Mouse (Mus musculus) limb, embryonic 15.5 days (tissue): ENCODE measurements at regions not wholly inside any gene's neighbourhood (a gene's known extent, or its start where the extent isn't known, plus 50 kb on each side); places are given as distances from the start of the nearest gene placed in this dataset.

Source experiments
- ATAC-seq: fragments of 200-750 bp; cut with Nextera tagmentation; 2 replicates; pipeline ENCODE4 v1.8.0; 2017; ENCODE audit warnings: low read depth, moderate TSS enrichment; ENCODE audit not compliant: insufficient number of reproducible peaks, low FRiP score, low TSS enrichment
- H3K27ac ChIP-seq: fragments of 300-500 bp; sonication (generic); 2 replicates; pipeline ENCODE4 v1.5.1; 2015; ENCODE audit warnings: moderate library complexity, mild to moderate bottlenecking, inconsistent platforms
- H3K27me3 ChIP-seq: fragments of 300-500 bp; sonication (generic); 2 replicates; pipeline ENCODE4 v1.6.1; 2015; ENCODE audit warnings: inconsistent platforms
- H3K36me3 ChIP-seq: fragments of 300-500 bp; sonication (generic); 2 replicates; pipeline ENCODE4 v1.6.1; 2015; ENCODE audit warnings: inconsistent platforms
- H3K4me1 ChIP-seq: fragments of 300-500 bp; sonication (generic); 2 replicates; pipeline ENCODE4 v1.6.1; 2015; ENCODE audit warnings: inconsistent platforms
- H3K4me2 ChIP-seq: fragments of 300-500 bp; sonication (generic); 2 replicates; pipeline ENCODE4 v1.6.1; 2015; ENCODE audit warnings: mild to moderate bottlenecking, inconsistent platforms
- H3K4me3 ChIP-seq: fragments of 300-500 bp; sonication (generic); 2 replicates; pipeline ENCODE4 v1.5.1; 2015; ENCODE audit warnings: mild to moderate bottlenecking, inconsistent platforms
- H3K9ac ChIP-seq: fragments of 300-500 bp; sonication (generic); 2 replicates; pipeline ENCODE4 v1.6.1; 2015; ENCODE audit warnings: inconsistent platforms
- H3K9me3 ChIP-seq: fragments of 300-500 bp; sonication (generic); 2 replicates; pipeline ENCODE4 v1.6.1; 2016; ENCODE audit warnings: inconsistent platforms
- WGBS: fragments of 180-500 bp; shearing (Covaris S2); methylation state at CpG from one replicate; pipeline ENCODE4 v1.1.7; 2015; 5-methylcytosine and 5-hydroxymethylcytosine counted together

GRCm38 (mm10) chr11:45265171-45265988 lies 586.5 kb upstream of the Clint1 start:
- no peak overlapping the region for H3K9ac ChIP-seq
- peaks cover 21% of the 10 kb centered on the region for H3K4me1 ChIP-seq
- H3K4me3 ChIP-seq = no peak overlapping the region
- no peaks in the 10 kb centered on the region for H3K36me3 ChIP-seq
- no peaks in the 10 kb centered on the region for H3K9me3 ChIP-seq
- no peaks in the 10 kb centered on the region for H3K27me3 ChIP-seq
- H3K27ac ChIP-seq = peak overlapping the region; percentile 84
- peak; percentile 61; the same call in 1 of the 2 replicates for ATAC-seq
- H3K4me2 ChIP-seq = no peak overlapping the region
- WGBS = 50% methylated on average over 17 of the region's 17 CpGs

GRCm38 (mm10) chr11:45265989-45266302 lies 585.9 kb upstream of the Clint1 start:
- H3K27ac ChIP-seq = peak overlapping the region; percentile 84

DNA sequence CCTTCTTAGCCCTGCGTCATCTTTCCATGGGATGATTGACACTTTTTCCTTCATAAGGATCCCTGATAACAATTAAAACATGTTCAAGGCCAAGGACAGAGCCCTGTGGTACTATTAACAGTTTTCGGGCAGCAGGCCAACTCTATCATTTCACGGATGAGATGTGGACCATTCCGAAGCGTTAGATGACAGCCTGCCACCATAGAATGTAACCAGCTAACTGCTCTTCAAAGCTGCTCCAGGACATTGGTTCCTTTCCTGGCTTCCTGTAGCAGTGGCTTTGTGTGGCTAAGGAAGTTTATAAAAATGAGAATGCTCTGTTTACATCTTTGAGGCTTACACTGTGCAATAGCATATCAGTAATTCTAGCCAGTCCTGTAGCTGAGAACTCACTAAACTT lies 582.6 kb upstream of the Clint1 start:
- Histone ChIP-seq H3K4me1 (peaks cover 12% of the 10 kb centered on the region), H3K27ac (no peak overlapping the region), H3K9me3 (no peaks in the 10 kb centered on the region), H3K4me2 (no peak overlapping the region), H3K36me3 (no peaks in the 10 kb centered on the region), H3K27me3 (no peaks in the 10 kb centered on the region), H3K4me3 (no peak overlapping the region), H3K9ac (no peak overlapping the region)
- 68% methylated on average over 5 of the region's 5 CpGs for WGBS
- ATAC-seq = no peak

More at GRCm38 (mm10) chr11:45265989-45266302, 585.9 kb upstream of the Clint1 start:
- Histone ChIP-seq H3K4me1 (peaks cover 21% of the 10 kb centered on the region), H3K9ac (no peak overlapping the region), H3K9me3 (no peaks in the 10 kb centered on the region), H3K36me3 (no peaks in the 10 kb centered on the region), H3K4me2 (no peak overlapping the region), H3K27me3 (no peaks in the 10 kb centered on the region), H3K4me3 (no peak overlapping the region)
- peak; percentile 68; the same call in 1 of the 2 replicates for ATAC-seq
- WGBS = 43% methylated on average over 4 of the region's 4 CpGs

DNA sequence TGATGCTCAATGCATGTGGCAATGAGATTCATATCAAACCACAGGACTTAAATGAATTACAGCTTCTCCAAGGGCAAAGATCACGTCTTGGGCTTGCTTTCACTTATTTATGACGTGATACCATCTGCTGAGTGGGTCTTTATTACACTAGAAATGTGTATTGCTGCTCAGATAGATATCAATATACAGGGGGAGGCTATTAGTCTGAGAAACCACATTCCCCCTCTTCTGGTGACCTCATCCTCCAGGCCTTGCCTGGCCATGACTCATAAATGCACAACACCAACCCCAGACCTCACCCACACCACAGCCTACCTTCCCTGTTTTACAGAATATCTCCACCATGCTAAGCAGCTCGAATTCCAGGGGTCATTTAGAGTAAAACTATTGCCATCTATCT lies 580.6 kb upstream of the Clint1 start:
- ATAC-seq = no peak
- Histone ChIP-seq H3K9ac (no peak overlapping the region), H3K27ac (no peak overlapping the region), H3K9me3 (no peaks in the 10 kb centered on the region), H3K4me2 (no peak overlapping the region), H3K4me3 (no peak overlapping the region), H3K36me3 (no peaks in the 10 kb centered on the region), H3K27me3 (no peaks in the 10 kb centered on the region), H3K4me1 (peaks cover 19% of the 10 kb centered on the region)
- 53% methylated on average over 3 of the region's 3 CpGs for WGBS

- Histone ChIP-seq H3K36me3 (no peaks in the 10 kb centered on the region), H3K9ac (no peak overlapping the region), H3K4me1 (peaks cover 17% of the 10 kb centered on the region), H3K4me2 (no peak overlapping the region), H3K9me3 (no peaks in the 10 kb centered on the region), H3K4me3 (no peak overlapping the region), H3K27ac (peak overlapping the region; percentile 71), H3K27me3 (no peaks in the 10 kb centered on the region)
- WGBS = 64% methylated on average over 10 of the region's 10 CpGs
- ATAC-seq = peak; percentile 76; the same call in 1 of the 2 replicates
Observed at GRCm38 (mm10) chr11:45274446-45275119, 577.3 kb upstream of the Clint1 start.

DNA sequence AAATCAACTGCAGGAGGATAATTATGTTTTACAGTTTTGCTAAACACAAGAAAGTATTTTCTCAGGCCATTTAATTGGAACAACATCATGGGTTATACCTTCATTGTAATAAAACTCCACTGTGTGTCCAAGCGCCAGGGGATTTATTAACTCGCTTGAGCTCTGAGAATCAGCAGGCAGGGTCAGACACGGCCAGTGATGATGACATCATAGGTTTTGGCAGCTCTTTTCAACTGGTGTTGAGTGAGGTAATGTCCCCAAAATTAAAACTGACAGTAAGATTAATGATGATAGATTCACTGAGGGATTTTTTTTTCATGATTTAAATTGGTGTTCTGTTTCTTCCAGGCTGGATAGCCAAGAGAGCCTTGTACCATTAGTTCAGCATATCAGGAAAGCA lies 576.7 kb upstream of the Clint1 start:
- no peak for ATAC-seq
- no peaks in the 10 kb centered on the region for H3K36me3 ChIP-seq
- no peaks in the 10 kb centered on the region for H3K27me3 ChIP-seq
- H3K9me3 ChIP-seq = no peaks in the 10 kb centered on the region
- 35% methylated on average over 3 of the region's 3 CpGs for WGBS
- no peak overlapping the region for H3K27ac ChIP-seq
- H3K4me1 ChIP-seq = peaks cover 17% of the 10 kb centered on the region
- H3K9ac ChIP-seq = no peak overlapping the region
- no peak overlapping the region for H3K4me3 ChIP-seq
- H3K4me2 ChIP-seq = no peak overlapping the region

GRCm38 (mm10) chr11:45296772-45297171 lies 555.1 kb upstream of the Clint1 start:
- WGBS = 24% methylated on average over 2 of the region's 2 CpGs

GRCm38 (mm10) chr11:45311934-45312333 lies 539.9 kb upstream of the Clint1 start:
- 62% methylated on average over 6 of the region's 6 CpGs for WGBS
- Histone ChIP-seq H3K27ac (peak overlapping the region; percentile 55), H3K9me3 (no peaks in the 10 kb centered on the region), H3K9ac (no peak overlapping the region), H3K36me3 (no peaks in the 10 kb centered on the region), H3K4me3 (no peak overlapping the region), H3K4me1 (0 out of 2 replicates have a peak, but pooled peaks cover 8% of the 10 kb centered on the region), H3K27me3 (no peaks in the 10 kb centered on the region), H3K4me2 (no peak overlapping the region)
- no peak for ATAC-seq

More at GRCm38 (mm10) chr11:45296772-45297171, 555.1 kb upstream of the Clint1 start:
- Histone ChIP-seq H3K27me3 (no peaks in the 10 kb centered on the region), H3K4me1 (0 out of 2 replicates have a peak, but pooled peaks cover 5% of the 10 kb centered on the region), H3K27ac (peak overlapping the region; percentile 67; the same call in 1 of the 2 replicates), H3K9me3 (no peaks in the 10 kb centered on the region), H3K4me3 (no peak overlapping the region), H3K9ac (no peak overlapping the region), H3K36me3 (no peaks in the 10 kb centered on the region), H3K4me2 (no peak overlapping the region)
- no peak for ATAC-seq

DNA sequence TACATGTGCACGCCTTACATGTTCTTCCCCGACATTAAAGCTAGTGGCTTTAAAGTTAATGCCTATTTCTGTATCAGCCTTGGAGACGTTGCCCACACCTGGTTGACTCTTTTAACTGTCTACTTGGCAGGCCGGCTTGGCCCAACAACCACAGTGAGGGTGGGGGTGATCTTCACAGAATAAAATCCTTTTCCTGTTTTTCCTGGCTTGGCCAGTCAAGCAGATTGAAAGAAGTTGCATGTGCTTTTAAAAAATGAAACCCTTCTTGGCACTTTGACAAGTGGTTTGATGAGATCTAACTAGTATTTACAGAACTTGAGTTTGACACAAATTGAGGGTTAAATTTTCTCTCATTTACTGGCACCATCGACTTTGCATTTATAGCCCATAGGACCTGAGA lies 528.1 kb upstream of the Clint1 start:
- no peak overlapping the region for H3K27ac ChIP-seq
- peaks cover 4% of the 10 kb centered on the region; the same call in 1 of the 2 replicates for H3K4me1 ChIP-seq
- 56% methylated on average over 5 of the region's 5 CpGs for WGBS
- no peak overlapping the region for H3K4me2 ChIP-seq
- H3K36me3 ChIP-seq = no peaks in the 10 kb centered on the region
- no peaks in the 10 kb centered on the region for H3K27me3 ChIP-seq
- no peak overlapping the region for H3K9ac ChIP-seq
- no peak for ATAC-seq
- no peak overlapping the region for H3K4me3 ChIP-seq
- no peaks in the 10 kb centered on the region for H3K9me3 ChIP-seq

DNA sequence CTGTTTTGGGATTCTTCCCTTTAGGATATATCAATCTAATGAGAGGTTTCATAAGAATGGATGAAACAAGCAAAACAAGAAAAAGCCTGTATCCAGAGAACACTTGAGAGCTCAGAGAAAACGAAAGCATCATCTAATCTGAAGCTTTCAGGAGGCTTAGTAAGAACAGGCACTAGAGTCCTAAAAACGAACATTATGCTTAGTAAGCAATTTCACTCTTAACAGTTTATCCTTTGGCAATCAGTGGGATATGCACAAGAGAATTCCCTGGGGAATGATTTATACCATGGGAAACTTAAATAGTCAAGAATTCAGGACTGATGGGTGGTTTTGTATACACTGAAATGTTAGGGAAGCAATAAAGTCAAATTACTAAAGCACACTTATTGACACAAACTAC lies 521.5 kb upstream of the Clint1 start:
- no peaks in the 10 kb centered on the region for H3K9me3 ChIP-seq
- H3K36me3 ChIP-seq = no peaks in the 10 kb centered on the region
- no peak for ATAC-seq
- H3K4me3 ChIP-seq = no peak overlapping the region
- H3K27me3 ChIP-seq = no peaks in the 10 kb centered on the region
- H3K27ac ChIP-seq = no peak overlapping the region
- H3K9ac ChIP-seq = no peak overlapping the region
- H3K4me1 ChIP-seq = no peaks in the 10 kb centered on the region
- H3K4me2 ChIP-seq = no peak overlapping the region
- WGBS = 75% methylated on average over 2 of the region's 2 CpGs

- 64% methylated on average over 3 of the region's 3 CpGs for WGBS
- ATAC-seq = no peak
- H3K27me3 ChIP-seq = no peaks in the 10 kb centered on the region
- no peaks in the 10 kb centered on the region for H3K36me3 ChIP-seq
- no peaks in the 10 kb centered on the region for H3K4me1 ChIP-seq
- no peaks in the 10 kb centered on the region for H3K9me3 ChIP-seq
- no peak overlapping the region for H3K4me3 ChIP-seq
- no peak overlapping the region for H3K27ac ChIP-seq
- H3K4me2 ChIP-seq = no peak overlapping the region
- no peak overlapping the region for H3K9ac ChIP-seq
Observed at GRCm38 (mm10) chr11:45333756-45334155, 518.1 kb upstream of the Clint1 start.

GRCm38 (mm10) chr11:45349331-45349730 lies 502.5 kb upstream of the Clint1 start:
- no peaks in the 10 kb centered on the region for H3K9me3 ChIP-seq
- no peaks in the 10 kb centered on the region for H3K27me3 ChIP-seq
- H3K36me3 ChIP-seq = no peaks in the 10 kb centered on the region
- no peak for ATAC-seq
- no peak overlapping the region for H3K27ac ChIP-seq
- H3K4me2 ChIP-seq = no peak overlapping the region
- no peak overlapping the region for H3K4me3 ChIP-seq
- H3K4me1 ChIP-seq = no peaks in the 10 kb centered on the region
- H3K9ac ChIP-seq = no peak overlapping the region
